Mouse (Mus musculus) brain, embryonic 18.5 days (tissue): ENCODE results near the gene Fzd1.

Experiments
- DNase-seq: peaks from one replicate; pipeline ENCODE4 v3.0.0-alpha.2; 2012; ENCODE audit warnings: low read depth, low spot score

Fzd1 gene

GRCm38 (mm10) chr5:4753161-4753560 lies 4.7 kb downstream of the Fzd1 start:
- DNase-seq: no peak

GRCm38 (mm10) chr5:4742722-4743121 lies 15.1 kb downstream of the Fzd1 start:
- no peak for DNase-seq

GRCm38 (mm10) chr5:4737013-4737412 lies 20.8 kb downstream of the Fzd1 start:
- no peak for DNase-seq

GRCm38 (mm10) chr5:4735461-4735860 lies 22.4 kb downstream of the Fzd1 start:
- DNase-seq: no peak

GRCm38 (mm10) chr5:4733239-4733638 lies 24.6 kb downstream of the Fzd1 start:
- no peak for DNase-seq

GRCm38 (mm10) chr5:4732241-4733229 lies 25.3 kb downstream of the Fzd1 start:
- no peak for DNase-seq

GRCm38 (mm10) chr5:4731743-4732215 lies 26.1 kb downstream of the Fzd1 start:
- no peak for DNase-seq

- no peak for DNase-seq
Measured at GRCm38 (mm10) chr5:4731064-4731463, 26.8 kb downstream of the Fzd1 start.
